Mouse (Mus musculus) adrenal gland, postnatal 4 days (tissue): ENCODE data around the gene Erbin. TPM values are rescaled to one million over a fixed set of nuclear protein-coding genes. Genes with fewer than 3 reads are reported as not detected.

Source experiments
- DNase-seq, 2 experiments: peaks; one replicate each; pipeline ENCODE4 v3.0.0; 2021 to 2022; ENCODE audit warnings: low spot score in 2 of 2, mixed read lengths in 2 of 2
- long read RNA-seq, 2 experiments: library from polyadenylated mRNA; stranded (forward); transcript quantifications; one replicate each; pipeline ENCODE4 v2.0.0; 2021
- total RNA-seq, 2 experiments: library from RNA; stranded (reverse); gene quantifications; 2 replicates each; pipeline ENCODE4 v1.2.3; 2021

Erbin gene
- total RNA-seq, result 100 to 1,000 TPM; 114 to 128 TPM
- long read RNA-seq, experiment 1, full-length matches to known transcripts, result 3 of 6 reads
- long read RNA-seq, experiment 1, partial matches to known transcripts, result 2 of 6 reads
- long read RNA-seq, experiment 1, other reads (novel, unspliced or antisense), result 1 of 6 reads
- long read RNA-seq, experiment 2, full-length matches to known transcripts, result 5 of 33 reads
- long read RNA-seq, experiment 2, partial matches to known transcripts, result 20 of 33 reads
- long read RNA-seq, experiment 2, other reads (novel, unspliced or antisense), result 8 of 33 reads

DNA sequence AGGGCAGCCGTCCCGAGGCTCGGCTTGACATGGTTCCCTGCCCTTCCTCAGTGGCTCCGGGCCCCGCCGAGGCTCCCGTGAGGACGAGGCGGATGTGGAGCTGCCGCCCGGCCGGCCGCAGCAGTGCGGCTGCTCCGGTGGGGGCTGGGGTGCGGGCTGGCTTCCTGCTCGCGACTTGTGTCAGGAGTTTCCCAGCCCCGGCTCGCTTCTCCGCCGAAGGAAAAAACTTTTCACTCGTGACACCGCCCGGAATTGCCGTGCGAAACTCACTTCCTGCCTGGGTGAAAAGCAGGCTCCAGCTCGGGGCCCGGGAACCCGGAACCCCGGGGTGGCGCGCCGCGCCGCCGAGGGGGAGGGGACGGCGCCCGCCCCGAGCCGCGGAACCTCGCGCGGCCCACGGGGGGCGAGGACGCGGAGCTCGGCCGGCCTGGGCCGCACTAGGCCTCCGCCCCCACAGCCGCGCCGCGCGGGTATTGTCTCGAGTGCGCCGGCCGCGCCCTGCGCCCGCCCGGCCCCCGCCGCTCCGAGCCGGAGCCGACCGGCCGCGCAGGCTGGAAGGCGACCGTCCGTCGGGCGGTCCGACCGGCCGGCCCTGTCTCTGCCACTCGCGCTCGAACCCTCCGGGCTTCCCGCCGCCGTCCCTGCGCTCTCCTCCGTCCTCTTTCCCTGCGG, at the start of gene Erbin:
Gene Erbin (minus strand): TSS at position 254 of the 672 bp plus-strand sequence.
- peak; percentile 47 to 65 for DNase-seq

DNA sequence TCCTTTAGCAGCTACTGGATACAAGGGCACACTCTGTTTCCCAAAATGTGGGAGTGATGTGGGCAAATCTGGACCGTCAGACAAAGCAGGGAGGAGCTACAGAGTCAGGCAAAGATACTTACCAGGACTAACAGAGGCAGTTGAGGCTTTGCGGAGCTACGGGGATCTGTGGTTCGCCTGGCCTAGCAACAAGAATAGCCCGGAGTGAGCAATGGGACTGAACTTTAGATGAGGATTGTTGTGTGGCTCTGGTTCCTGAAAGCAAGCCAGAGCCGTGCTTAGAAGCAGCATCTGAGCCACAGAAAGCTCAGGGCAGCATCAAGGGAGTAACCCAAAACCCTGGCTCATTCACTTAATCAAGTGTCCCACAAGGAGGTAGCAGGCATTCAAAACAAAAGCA, 49.6 kb upstream of the Erbin start:
- no peak for DNase-seq

DNA sequence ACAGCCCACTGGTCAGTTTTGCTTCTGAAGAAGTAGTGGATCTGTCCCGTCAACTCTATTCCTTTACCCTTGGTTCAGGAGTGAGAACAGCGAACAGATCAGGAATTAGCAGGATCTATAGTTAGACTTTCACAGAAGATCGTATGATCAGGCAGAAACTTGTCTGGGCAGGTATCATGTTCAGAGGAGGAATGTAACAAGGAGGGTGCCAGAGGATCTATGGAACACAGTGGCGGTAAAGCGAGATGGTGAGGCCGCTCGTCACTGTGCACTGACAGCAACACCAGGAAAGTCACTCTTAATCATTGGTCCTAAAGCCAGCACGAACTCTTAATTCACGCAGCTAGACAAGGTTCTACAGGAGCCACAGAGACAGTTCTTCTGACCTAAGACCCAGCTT, 47.7 kb upstream of the Erbin start:
- DNase-seq, result no peak

DNA sequence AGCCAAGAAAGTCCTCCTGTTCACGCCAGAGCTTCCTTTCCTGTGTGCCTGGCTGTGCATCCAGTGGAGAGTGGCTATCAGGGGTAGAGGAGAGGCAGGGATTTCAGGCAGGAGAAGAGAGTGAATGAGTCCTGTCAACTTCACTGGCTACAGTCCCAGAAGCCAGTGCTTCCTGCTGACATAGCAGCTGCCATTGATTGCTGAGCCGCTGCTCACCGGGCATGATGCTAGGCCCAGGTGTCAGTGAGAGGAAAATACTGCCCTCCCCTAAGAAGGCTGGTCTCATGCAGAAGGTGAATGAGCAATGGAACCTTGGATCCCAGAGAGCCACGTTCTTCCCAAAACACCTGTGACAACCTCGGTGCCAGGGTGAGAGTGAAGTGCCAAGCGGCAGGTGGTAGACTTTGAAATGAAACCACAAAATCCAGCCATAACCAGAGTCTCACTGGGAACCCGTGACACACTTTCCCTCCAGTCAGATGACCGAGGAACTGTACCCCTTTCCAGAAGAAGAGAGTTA, 46.4 kb upstream of the Erbin start:
- no peak for DNase-seq

DNA sequence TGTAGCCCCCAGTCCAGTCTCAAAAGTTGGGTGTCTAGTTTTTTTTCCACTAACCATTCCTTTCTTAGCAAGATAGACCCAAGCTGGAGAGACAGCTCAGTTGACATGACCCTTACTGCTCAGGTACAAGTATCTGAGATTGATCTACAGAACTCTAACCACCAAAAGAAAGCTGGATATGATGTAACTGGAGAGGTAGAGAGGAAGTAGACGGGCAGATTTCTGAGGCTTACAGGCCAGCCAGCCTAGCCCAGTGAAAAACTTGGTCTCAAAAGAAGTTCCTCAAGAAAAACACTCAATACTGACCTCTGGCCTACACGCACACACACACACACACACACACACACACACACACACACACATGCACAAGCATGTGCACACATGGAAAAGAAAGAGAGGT, 44.9 kb upstream of the Erbin start:
- no peak for DNase-seq

DNA sequence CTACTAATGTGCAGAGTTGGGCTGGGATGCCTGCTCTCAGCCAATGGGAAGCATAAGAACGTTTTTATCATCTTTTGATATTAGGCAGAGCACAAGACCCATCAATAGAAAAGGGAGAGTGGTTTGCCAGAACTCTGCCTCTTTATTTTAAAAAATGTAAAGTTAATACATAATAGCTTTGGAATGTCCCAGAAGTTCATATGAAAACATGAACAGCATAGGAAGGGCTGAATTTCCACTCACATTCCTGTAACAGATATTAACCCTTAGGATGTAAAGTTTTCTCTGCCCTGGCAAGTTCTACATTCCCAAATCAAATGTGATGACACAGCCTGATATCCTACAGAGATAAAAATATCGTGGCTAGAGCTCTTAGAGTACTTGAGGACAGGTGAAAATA, 42.8 kb upstream of the Erbin start:
- no peak for DNase-seq

DNA sequence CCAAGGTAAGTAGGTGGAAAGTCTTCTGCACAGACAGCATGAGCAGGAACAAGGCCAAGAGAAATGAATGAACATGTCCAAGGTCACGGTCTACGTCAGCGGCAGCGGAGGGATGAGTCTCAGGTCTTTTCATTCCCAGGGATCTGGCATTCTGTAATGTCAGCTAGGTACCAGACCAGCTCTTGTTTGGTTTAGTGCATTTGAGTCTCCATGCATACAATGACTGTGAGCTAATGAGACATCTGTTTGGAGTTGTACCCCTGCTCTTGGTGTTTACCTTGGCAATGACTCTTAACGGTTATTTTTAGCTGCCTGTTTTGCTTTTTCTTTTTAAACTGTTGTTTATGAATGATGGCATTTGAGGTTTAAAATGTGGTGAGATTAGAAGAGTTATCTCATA, 39.5 kb upstream of the Erbin start:
- DNase-seq, result no peak

DNA sequence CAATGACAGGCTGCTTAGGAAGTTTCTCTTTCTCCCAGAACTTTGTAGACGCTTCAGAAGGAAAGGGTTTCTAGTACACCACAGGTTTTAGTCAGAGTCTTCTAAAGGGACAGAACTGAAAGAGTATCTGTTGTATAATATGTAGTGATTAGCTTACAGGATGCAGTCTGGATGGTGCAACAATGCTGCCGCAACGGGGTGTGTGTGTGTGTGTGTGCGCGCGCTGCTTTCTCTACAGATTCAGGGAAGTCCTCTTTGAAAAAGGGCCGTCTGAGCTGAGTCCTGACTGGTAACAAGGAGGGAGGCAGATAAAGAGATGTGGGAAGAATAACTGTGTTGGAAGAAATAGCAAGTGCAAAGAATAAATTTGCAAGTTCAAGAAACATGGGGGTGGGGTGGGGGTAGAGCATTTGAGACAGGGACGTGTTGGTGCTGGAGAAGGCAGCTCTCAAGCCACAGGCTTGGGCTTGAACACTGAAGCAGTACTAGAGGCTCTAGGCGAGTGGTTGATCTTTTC, 38.4 kb upstream of the Erbin start:
- no peak for DNase-seq

DNA sequence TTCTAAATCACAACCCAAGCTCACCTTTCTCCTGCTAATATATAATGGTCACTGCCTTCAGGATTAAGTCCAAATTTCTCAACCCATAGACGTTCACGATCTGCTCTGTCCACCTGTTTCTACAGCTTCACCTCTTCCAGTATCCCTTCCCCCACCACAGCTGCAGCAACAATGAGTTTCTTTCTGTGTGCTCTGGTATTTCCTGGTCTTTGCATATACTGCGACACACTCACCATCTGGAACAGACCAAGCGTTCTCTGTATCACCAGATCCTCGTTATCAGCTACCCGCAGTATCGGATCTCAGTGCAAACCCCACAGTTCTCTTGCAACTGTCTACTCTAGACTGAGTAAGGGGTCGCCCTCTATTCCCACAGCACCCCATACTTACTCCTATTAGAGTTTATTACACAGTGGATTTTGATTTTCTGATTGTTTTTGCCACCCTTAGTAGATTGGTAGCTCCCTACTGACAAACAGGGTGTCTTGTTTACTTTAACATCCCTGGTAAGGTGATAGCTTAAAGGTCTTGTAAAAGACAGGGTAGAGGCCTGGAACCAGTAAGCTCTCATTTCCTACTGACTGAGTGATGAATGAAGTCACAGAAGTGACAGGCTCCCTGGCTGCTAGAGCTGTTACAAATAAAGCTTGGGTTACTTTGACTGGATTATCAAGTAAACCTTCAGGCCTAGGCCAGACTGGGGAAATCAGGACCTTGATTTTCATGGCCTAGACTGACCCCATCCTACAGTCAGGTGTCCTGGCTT, 37.0 kb upstream of the Erbin start:
- DNase-seq, result no peak

DNA sequence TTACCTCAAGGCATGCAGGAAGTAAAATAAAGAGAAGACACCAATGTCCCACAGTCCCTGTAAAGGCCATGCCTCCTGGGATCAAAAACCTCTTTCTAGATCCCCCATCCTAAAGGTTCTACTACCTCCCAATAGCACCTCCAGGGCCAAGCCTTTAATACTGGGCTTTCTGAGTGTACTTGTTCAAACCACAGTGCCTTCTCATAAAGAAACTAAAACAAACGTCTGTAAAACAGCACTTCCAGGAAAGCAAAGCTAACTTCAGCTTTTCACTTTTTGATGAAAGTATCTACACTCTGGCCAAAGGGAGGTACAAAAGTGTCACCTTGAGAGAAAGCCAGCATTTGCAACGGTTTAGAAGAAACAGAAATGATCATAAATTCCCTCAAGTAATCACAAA, 35.3 kb upstream of the Erbin start:
- DNase-seq, result no peak

DNA sequence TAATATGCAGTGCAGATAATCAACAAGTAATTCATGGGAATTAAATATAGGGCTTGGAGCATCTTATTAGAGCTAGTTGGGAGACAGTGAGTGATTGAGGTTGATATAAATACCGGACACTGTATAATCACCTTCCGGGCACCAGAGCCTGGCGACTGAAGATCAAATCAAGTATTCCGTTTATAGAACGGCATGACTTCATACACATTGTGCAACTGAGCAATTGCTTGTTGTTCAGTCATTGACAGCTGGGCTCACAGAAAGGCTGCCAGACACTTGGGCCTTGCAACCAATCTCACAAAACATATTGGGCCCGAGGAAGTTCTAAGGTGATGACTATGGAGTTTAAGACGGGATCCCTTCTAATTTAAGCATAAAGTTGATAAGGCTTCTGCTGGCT, 31.1 kb upstream of the Erbin start:
- DNase-seq, result no peak

DNA sequence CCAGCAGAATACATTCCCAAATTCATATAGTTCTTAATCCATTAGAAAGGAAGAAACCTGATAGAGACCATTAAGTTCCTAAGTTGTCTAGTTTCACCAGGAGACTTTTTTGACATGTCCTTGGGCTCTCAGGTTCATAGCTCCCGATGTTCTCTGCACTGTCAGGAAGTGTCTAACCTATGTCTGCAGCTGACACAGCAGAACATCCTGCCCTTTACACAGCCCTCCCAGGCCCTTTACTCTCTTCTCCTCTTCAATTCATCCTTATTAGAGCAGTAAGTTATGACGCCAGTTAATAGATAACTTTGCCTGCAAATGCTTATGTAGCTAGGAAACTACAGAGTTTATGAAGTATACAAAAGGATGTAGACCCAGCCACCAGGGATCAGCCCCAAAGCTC, 20.5 kb upstream of the Erbin start:
- DNase-seq, result no peak

DNA sequence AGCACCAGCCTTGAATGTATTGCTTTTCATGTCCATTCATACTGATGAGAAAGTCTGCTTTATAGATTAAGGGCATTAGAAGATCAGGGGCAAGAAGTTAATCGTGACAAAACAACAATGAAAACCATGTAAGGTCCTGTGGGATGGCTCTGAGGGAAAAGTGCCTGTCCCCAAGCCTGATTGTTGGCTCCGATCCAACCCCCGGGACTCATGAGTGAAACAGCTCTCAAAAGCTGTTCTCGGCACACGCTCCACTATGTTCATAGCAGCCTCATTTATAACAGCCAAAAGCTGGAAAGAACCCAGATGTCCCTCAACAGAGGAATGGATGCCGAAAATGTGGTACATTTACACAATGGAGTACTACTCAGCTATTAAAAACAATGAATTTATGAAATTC, 4.3 kb upstream of the Erbin start:
- DNase-seq, result no peak

DNA sequence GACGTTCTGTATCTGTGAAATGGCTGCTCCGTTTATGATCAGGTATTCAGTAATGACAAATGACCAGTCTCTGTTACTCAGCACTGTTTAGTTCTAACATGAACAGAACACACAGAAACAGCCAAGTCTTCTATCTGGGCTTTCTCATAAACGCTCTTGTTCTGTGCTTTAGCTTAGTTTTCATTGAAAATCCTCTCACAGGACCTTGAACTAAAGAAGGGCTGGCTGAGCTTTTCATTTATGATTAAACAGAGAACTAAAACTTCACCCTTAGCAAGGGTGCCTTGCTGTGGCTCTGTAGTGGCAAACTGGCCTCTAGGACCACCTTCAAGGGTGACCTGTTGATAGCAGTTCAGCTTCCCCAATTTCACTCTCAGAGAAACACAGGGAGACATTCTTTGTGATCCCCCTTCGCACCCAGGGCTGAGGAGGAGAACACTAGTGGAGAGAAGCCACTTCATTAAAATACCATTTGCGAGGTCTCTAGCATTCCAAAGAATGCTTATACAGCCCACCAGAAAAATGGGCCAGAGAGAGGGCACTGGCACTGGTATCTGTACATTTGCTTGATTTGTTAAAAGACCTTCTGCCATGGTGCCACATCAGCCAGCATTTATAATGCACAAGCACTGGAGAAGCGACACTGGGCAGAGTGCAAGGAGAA, 3.2 kb upstream of the Erbin start:
- no peak for DNase-seq

DNA sequence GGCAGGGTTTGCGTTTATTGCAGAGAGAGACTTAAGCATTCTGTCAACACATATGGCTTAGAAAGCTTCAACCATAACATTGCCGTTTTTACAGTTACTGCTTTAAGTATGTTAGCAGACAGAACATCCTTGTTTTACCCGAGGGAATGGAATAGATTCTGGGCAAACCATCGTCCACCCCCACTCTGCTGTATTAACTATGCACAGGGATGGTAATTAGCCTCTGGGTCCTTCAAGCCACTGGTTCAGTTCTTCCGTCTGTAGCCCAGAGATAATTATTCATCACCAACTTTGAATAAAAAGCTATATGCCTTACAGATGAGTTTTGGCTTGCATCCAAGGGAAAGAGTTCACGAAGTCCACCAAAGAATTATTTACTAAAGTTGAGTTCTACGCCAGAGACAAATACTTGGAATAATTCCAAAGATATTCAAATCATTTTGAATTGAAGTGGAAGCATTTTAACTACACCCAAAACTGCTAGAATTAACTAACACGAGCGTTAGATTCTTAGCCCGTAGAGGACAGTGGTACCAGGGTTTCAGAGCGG, 1.6 kb upstream of the Erbin start:
- DNase-seq, result no peak

DNA sequence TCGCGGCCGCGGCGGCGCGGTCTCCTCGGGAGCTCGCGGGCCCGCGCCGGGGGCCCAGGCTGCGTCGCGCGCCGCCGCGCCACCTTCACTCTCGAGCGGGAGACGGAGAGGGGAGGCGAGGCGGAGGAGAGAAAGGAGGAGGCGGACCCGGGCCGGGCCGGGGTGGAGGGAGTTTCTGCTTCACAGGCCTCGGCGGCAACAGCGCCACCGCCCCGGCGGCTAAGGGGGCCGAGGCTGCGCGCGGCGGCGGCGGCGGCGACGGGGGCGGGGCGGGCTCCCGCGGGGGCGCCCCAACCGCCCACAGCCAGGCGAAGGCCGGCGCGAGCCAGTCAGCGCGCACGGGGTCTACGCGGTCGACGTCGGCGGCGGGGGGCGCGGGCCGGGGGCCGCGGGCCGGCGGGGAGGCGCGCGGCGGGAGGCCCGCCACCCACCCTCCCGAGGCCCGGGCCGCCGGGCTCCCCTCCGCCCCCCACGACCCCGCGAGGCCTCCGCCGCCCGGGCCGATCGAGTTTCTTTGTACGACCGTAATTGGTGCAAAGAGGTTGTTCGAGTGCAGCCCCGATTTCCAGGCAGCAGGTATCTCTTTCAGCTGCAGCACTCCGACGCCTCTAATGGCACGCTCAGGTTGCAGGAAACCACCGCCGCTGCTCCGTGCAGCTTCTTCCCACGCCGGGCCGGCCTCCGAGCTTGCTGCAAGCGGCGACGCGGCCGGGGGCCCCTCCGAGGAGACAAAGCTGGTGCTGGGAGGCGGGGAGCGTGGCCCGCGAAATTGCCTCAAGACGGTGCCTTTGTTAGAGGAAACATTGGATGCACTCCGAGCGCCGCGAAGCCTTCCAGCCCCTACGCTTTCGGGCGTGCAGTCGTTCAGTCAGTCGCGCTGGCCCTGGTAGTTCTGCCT, 868 bp upstream of the Erbin start:
- peak; percentile 76 to 80 for DNase-seq

DNA sequence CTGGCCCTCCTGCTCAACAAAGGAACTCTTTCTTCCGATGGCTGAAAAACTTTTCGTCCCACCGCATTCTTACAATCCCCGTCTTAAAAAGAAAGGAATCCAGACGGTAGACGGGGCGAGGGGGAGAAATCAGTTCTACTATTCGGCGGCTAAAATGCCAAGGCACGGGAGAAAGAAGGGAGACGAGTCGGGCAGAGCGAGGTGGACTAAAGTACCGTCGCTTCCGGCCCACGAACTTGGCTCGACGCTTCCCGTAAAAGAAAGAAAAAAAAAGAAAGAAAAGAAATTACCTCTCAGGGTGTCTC, 406 bp downstream of the Erbin start:
- peak in 1 of 2 experiments; percentile 6 for DNase-seq

DNA sequence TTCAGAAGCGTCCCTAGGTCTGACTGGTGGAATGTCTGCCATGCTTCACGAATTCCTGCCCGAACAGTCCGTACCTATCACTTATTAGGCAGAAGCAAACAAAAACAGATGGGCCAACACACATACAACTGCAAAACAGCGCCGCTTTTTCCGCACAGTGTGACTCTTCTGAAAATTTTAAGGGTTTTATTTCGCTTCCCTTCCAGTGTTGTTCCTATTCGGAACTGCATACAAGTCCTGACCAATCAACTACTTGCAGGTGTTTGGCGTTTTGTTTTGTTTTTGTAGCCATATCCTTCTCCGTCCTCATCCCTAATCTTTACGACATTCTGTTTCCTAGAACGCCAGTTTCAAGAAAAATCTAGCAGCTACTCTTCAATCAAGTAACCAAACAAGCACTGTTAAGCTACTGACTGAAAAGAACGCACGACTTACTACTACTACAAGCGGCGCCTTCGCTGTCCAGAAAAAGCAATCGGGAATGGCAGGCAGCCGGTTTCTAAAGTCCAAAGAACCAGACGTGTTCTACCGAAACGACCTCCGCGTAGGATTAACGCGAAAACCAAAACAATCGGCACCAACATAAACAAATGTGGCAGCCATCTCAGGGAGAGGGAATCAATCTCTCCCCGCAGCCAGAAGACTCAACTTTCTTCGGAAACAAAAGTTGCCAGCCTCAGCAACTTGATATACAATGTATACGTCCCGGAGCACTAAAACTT, 919 bp downstream of the Erbin start:
- no peak for DNase-seq

DNA sequence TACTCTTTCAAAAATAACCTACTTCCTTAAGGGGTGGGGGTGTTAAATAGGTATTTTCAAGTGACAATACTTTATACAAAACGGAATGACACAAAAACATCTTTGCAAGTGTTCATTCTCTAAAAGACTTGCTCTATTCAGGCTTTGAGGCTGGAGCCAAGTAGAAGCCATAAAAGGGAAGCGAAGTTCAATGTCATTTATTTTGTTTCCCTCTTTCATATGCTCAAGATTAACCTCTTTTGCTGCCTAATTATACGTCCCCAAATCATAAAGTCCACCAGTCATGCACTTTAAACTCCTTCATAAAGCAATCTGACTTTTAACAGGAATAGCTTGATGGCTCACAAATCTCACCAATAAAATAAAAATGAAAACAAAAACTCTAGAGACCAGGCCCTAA, 1.9 kb downstream of the Erbin start:
- no peak for DNase-seq
